Mouse (Mus musculus) forebrain, embryonic 10.5 days (tissue): ENCODE data around the gene Lbx2. TPM values are rescaled to one million over a fixed set of nuclear protein-coding genes. Genes with fewer than 3 reads are reported as not detected.

ENCODE experiments used
- DNase-seq: peaks from one replicate; pipeline ENCODE4 v3.0.0-alpha.2; 2017; ENCODE audit warnings: low spot score; ENCODE audit errors: extremely low spot score
- H3K27ac ChIP-seq: fragments of 300-500 bp; sonication (generic); 2 replicates; pipeline ENCODE4 v1.5.1; 2016; ENCODE audit warnings: mild to moderate bottlenecking
- H3K27me3 ChIP-seq: fragments of 300-500 bp; sonication (generic); 2 replicates; pipeline ENCODE4 v1.6.1; 2016; ENCODE audit warnings: mild to moderate bottlenecking; ENCODE audit not compliant: poor library complexity, severe bottlenecking
- H3K36me3 ChIP-seq: fragments of 300-500 bp; sonication (generic); replicated peaks from 2 replicates; pipeline ENCODE4 v1.6.1; 2016; ENCODE audit warnings: mild to moderate bottlenecking, moderate library complexity
- H3K4me1 ChIP-seq: fragments of 300-500 bp; sonication (generic); 2 replicates; pipeline ENCODE4 v1.6.1; 2016
- H3K4me3 ChIP-seq: fragments of 300-500 bp; sonication (generic); 2 replicates; pipeline ENCODE4 v1.5.1; 2016; ENCODE audit warnings: mild to moderate bottlenecking, moderate library complexity
- H3K9me3 ChIP-seq: fragments of 300-500 bp; sonication (generic); 2 replicates; pipeline ENCODE4 v1.6.1; 2016; ENCODE audit warnings: mild to moderate bottlenecking, moderate library complexity
- WGBS: fragments of 180-500 bp; shearing (Covaris S2); methylation state at CpG from one replicate; pipeline ENCODE4 v1.1.7; 2016; 5-methylcytosine and 5-hydroxymethylcytosine counted together
- polyA plus RNA-seq: library from polyadenylated mRNA; unstranded; fragments of >200 nt; fragmentation: Nextera tagmentation; extraction: Ambion mirVana; gene quantifications from 2 replicates; pipeline ENCODE4 v1.2.1, GENCODE M21; 2016

Lbx2 gene
- polyA plus RNA-seq, 1 experiment from 2014 or later: 0.29 TPM

- H3K27me3 ChIP-seq: peaks cover 45% of the 10 kb centered on the region
- no peak within 1 kb of the TSS for H3K4me3 ChIP-seq
- WGBS: 47% methylated on average over 3 of the region's 3 CpGs
- H3K9me3 ChIP-seq: no peaks in the 10 kb centered on the region
- DNase-seq: no peak
- no peak within 1 kb of the TSS for H3K27ac ChIP-seq
- H3K4me1 ChIP-seq: peaks cover 27% of the 10 kb centered on the region
- H3K36me3 ChIP-seq: peaks cover 31% of the 10 kb centered on the region
These were observed 28.4 kb upstream of the Lbx2 start, which contains the start of gene Dqx1 for GRCm38 (mm10) chr6:83057790-83058189. Gene Dqx1, plus strand, starts transcription at chr6:83057844.

- DNase-seq: no peak
- H3K4me3 ChIP-seq: no peak overlapping the region
- peaks cover 54% of the 10 kb centered on the region for H3K27me3 ChIP-seq
- peaks cover 17% of the 10 kb centered on the region for H3K4me1 ChIP-seq
- peaks cover 31% of the 10 kb centered on the region for H3K36me3 ChIP-seq
- no peaks in the 10 kb centered on the region for H3K9me3 ChIP-seq
- WGBS: 86% methylated on average over 2 of the region's 2 CpGs
- no peak overlapping the region for H3K27ac ChIP-seq
These were observed 27.4 kb upstream of the Lbx2 start for GRCm38 (mm10) chr6:83058725-83059124.

- no peak overlapping the region for H3K4me3 ChIP-seq
- H3K4me1 ChIP-seq: peaks cover 32% of the 10 kb centered on the region
- H3K27me3 ChIP-seq: peaks cover 100% of the 10 kb centered on the region
- DNase-seq: no peak
- no peaks in the 10 kb centered on the region for H3K36me3 ChIP-seq
- 37% methylated on average over 8 of the region's 8 CpGs for WGBS
- no peak overlapping the region for H3K27ac ChIP-seq
- no peaks in the 10 kb centered on the region for H3K9me3 ChIP-seq
These were observed 20.2 kb upstream of the Lbx2 start for GRCm38 (mm10) chr6:83065995-83066394.

GRCm38 (mm10) chr6:83066441-83066840 lies 19.7 kb upstream of the Lbx2 start:
- no peak for DNase-seq
- Histone ChIP-seq H3K4me1 (peaks cover 36% of the 10 kb centered on the region), H3K27ac (no peak overlapping the region), H3K27me3 (peaks cover 100% of the 10 kb centered on the region), H3K36me3 (no peaks in the 10 kb centered on the region), H3K4me3 (no peak overlapping the region), H3K9me3 (no peaks in the 10 kb centered on the region)
- 25% methylated on average over 6 of the region's 6 CpGs for WGBS

- Histone ChIP-seq H3K4me3 (peak overlapping the region; percentile 38; the same call in 1 of the 2 replicates), H3K4me1 (peaks cover 40% of the 10 kb centered on the region), H3K27me3 (peaks cover 100% of the 10 kb centered on the region), H3K27ac (no peak overlapping the region), H3K9me3 (no peaks in the 10 kb centered on the region), H3K36me3 (no peaks in the 10 kb centered on the region)
- no peak for DNase-seq
- 2% methylated on average over 8 of the region's 8 CpGs for WGBS
These were observed 17.9 kb upstream of the Lbx2 start for GRCm38 (mm10) chr6:83068221-83068620.

- Histone ChIP-seq H3K27ac (no peak overlapping the region), H3K27me3 (peaks cover 100% of the 10 kb centered on the region), H3K4me3 (peak overlapping the region; percentile 38), H3K36me3 (no peaks in the 10 kb centered on the region), H3K4me1 (peaks cover 40% of the 10 kb centered on the region), H3K9me3 (no peaks in the 10 kb centered on the region)
- WGBS: under 1% methylated on average over 81 of the region's 81 CpGs
- no peak for DNase-seq
These were observed 17.3 kb upstream of the Lbx2 start for GRCm38 (mm10) chr6:83068706-83069487.

- Histone ChIP-seq H3K27ac (no peak overlapping the region), H3K27me3 (peaks cover 100% of the 10 kb centered on the region), H3K36me3 (no peaks in the 10 kb centered on the region), H3K4me1 (peaks cover 36% of the 10 kb centered on the region), H3K4me3 (peak overlapping the region; percentile 43), H3K9me3 (no peaks in the 10 kb centered on the region)
- peak; percentile 50 for DNase-seq
- under 1% methylated on average over 69 of the region's 69 CpGs for WGBS
These were observed 16.5 kb upstream of the Lbx2 start for GRCm38 (mm10) chr6:83069488-83070246.

GRCm38 (mm10) chr6:83070247-83070310 lies 16.1 kb upstream of the Lbx2 start, which contains the start of gene Tlx2:
Gene Tlx2, minus strand, starts transcription at chr6:83070293.
- H3K4me1 ChIP-seq: peaks cover 35% of the 10 kb centered on the region
- no peak within 1 kb of the TSS for H3K27ac ChIP-seq
- no peaks in the 10 kb centered on the region for H3K36me3 ChIP-seq
- H3K4me3 ChIP-seq: peak within 1 kb of the TSS; percentile 43
- H3K27me3 ChIP-seq: peaks cover 100% of the 10 kb centered on the region
- WGBS: 0% methylated on average over 10 of the region's 10 CpGs
- H3K9me3 ChIP-seq: no peaks in the 10 kb centered on the region
- no peak for DNase-seq

- Histone ChIP-seq H3K9me3 (no peaks in the 10 kb centered on the region), H3K4me1 (peaks cover 35% of the 10 kb centered on the region), H3K27ac (no peak overlapping the region), H3K4me3 (peak overlapping the region; percentile 43), H3K36me3 (no peaks in the 10 kb centered on the region), H3K27me3 (peaks cover 100% of the 10 kb centered on the region)
- WGBS: under 1% methylated on average over 58 of the region's 58 CpGs
- peak; percentile 65 for DNase-seq
These were observed 15.6 kb upstream of the Lbx2 start for GRCm38 (mm10) chr6:83070311-83071219.

GRCm38 (mm10) chr6:83071220-83071619 lies 14.9 kb upstream of the Lbx2 start:
- no peaks in the 10 kb centered on the region for H3K36me3 ChIP-seq
- peak overlapping the region; percentile 36 for H3K4me3 ChIP-seq
- no peak overlapping the region for H3K27ac ChIP-seq
- no peaks in the 10 kb centered on the region for H3K9me3 ChIP-seq
- peaks cover 35% of the 10 kb centered on the region for H3K4me1 ChIP-seq
- under 1% methylated on average over 24 of the region's 24 CpGs for WGBS
- peaks cover 100% of the 10 kb centered on the region for H3K27me3 ChIP-seq
- DNase-seq: no peak

GRCm38 (mm10) chr6:83074979-83075378 lies 11.2 kb upstream of the Lbx2 start:
- WGBS: 20% methylated on average over 2 of the region's 2 CpGs
- Histone ChIP-seq H3K4me1 (peaks cover 44% of the 10 kb centered on the region), H3K9me3 (no peaks in the 10 kb centered on the region), H3K36me3 (peaks cover 3% of the 10 kb centered on the region), H3K27me3 (peaks cover 77% of the 10 kb centered on the region), H3K27ac (no peak overlapping the region), H3K4me3 (no peak overlapping the region)
- DNase-seq: no peak

GRCm38 (mm10) chr6:83077630-83078323 lies 8.4 kb upstream of the Lbx2 start, which contains the start of gene Pcgf1:
Gene Pcgf1, plus strand, starts transcription at chr6:83077869.
- H3K4me3 ChIP-seq: peak within 1 kb of the TSS; percentile 86
- H3K27me3 ChIP-seq: peaks cover 69% of the 10 kb centered on the region
- no peaks in the 10 kb centered on the region for H3K9me3 ChIP-seq
- DNase-seq: peak; percentile 60
- peaks cover 26% of the 10 kb centered on the region for H3K4me1 ChIP-seq
- peak within 1 kb of the TSS; percentile 96 for H3K27ac ChIP-seq
- peaks cover 29% of the 10 kb centered on the region for H3K36me3 ChIP-seq
- WGBS: under 1% methylated on average over 54 of the region's 54 CpGs
